Mouse (Mus musculus): ENCODE measurements at regions not wholly inside any gene's neighbourhood (a gene's known extent, or its start where the extent isn't known, plus 50 kb on each side); places are given as distances from the start of the nearest gene placed in this dataset.

- H3K4me1 ChIP-seq: no peaks in the 10 kb centered on the region
- no peaks in the 10 kb centered on the region for H3K36me3 ChIP-seq
- no peak for ATAC-seq (ENCODE audit: insufficient number of reproducible peaks, insufficient read depth, low FRiP score, low TSS enrichment, low read depth)
- H3K4me2 ChIP-seq: no peak overlapping the region
- H3K4me3 ChIP-seq: no peak overlapping the region
- no peak overlapping the region for H3K27ac ChIP-seq
- 73% methylated on average over 6 of the region's 6 CpGs for WGBS
- no peak overlapping the region for H3K9ac ChIP-seq
- H3K9me3 ChIP-seq: no peaks in the 10 kb centered on the region
- no peaks in the 10 kb centered on the region for H3K27me3 ChIP-seq
These were observed 97.4 kb upstream of the Arhgap5 start for GRCm38 (mm10) chr12:52406386-52406785.

GRCm38 (mm10) chr12:52408307-52408895, 95.4 kb upstream of the Arhgap5 start:
- Histone ChIP-seq H3K36me3 (no peaks in the 10 kb centered on the region), H3K4me1 (peaks cover 4% of the 10 kb centered on the region), H3K9ac (no peak overlapping the region), H3K27me3 (no peaks in the 10 kb centered on the region), H3K4me3 (no peak overlapping the region), H3K9me3 (no peaks in the 10 kb centered on the region), H3K4me2 (no peak overlapping the region), H3K27ac (no peak overlapping the region)
- no peak for ATAC-seq (ENCODE audit: insufficient number of reproducible peaks, insufficient read depth, low FRiP score, low TSS enrichment, low read depth)
- 87% methylated on average over 8 of the region's 8 CpGs for WGBS

GRCm38 (mm10) chr12:52409221-52409620, 94.6 kb upstream of the Arhgap5 start:
- Histone ChIP-seq H3K9ac (no peak overlapping the region), H3K4me1 (peaks cover 4% of the 10 kb centered on the region), H3K4me3 (no peak overlapping the region), H3K9me3 (no peaks in the 10 kb centered on the region), H3K27me3 (no peaks in the 10 kb centered on the region), H3K36me3 (no peaks in the 10 kb centered on the region), H3K27ac (no peak overlapping the region), H3K4me2 (no peak overlapping the region)
- WGBS: 76% methylated on average over 3 of the region's 3 CpGs
- ATAC-seq (ENCODE audit: insufficient number of reproducible peaks, insufficient read depth, low FRiP score, low TSS enrichment, low read depth): no peak

GRCm38 (mm10) chr12:52412172-52412571, 91.6 kb upstream of the Arhgap5 start:
- 0 out of 2 replicates have a peak, but pooled peaks cover 2% of the 10 kb centered on the region for H3K9me3 ChIP-seq
- H3K4me1 ChIP-seq: peaks cover 4% of the 10 kb centered on the region
- H3K27ac ChIP-seq: no peak overlapping the region
- H3K36me3 ChIP-seq: no peaks in the 10 kb centered on the region
- WGBS: 78% methylated on average over 4 of the region's 4 CpGs
- ATAC-seq (ENCODE audit: insufficient number of reproducible peaks, insufficient read depth, low FRiP score, low TSS enrichment, low read depth): no peak
- no peaks in the 10 kb centered on the region for H3K27me3 ChIP-seq
- H3K4me2 ChIP-seq: no peak overlapping the region
- no peak overlapping the region for H3K4me3 ChIP-seq
- H3K9ac ChIP-seq: no peak overlapping the region

- Histone ChIP-seq H3K36me3 (no peaks in the 10 kb centered on the region), H3K4me1 (peaks cover 4% of the 10 kb centered on the region), H3K4me2 (no peak overlapping the region; the same call in 1 of the 2 replicates), H3K9ac (no peak overlapping the region), H3K27ac (no peak overlapping the region), H3K4me3 (no peak overlapping the region), H3K27me3 (no peaks in the 10 kb centered on the region), H3K9me3 (0 out of 2 replicates have a peak, but pooled peaks cover 2% of the 10 kb centered on the region)
- WGBS: 12% methylated on average over 8 of the region's 8 CpGs
- no peak for ATAC-seq (ENCODE audit: insufficient number of reproducible peaks, insufficient read depth, low FRiP score, low TSS enrichment, low read depth)
These were observed 90.7 kb upstream of the Arhgap5 start for GRCm38 (mm10) chr12:52413046-52413473.

- Histone ChIP-seq H3K9ac (no peak overlapping the region), H3K4me3 (no peak overlapping the region), H3K27me3 (no peaks in the 10 kb centered on the region), H3K36me3 (no peaks in the 10 kb centered on the region), H3K4me1 (no peaks in the 10 kb centered on the region), H3K4me2 (no peak overlapping the region), H3K9me3 (no peaks in the 10 kb centered on the region), H3K27ac (no peak overlapping the region)
- no peak for ATAC-seq (ENCODE audit: insufficient number of reproducible peaks, insufficient read depth, low FRiP score, low TSS enrichment, low read depth)
- 77% methylated on average over 1 of the region's 1 CpGs for WGBS
These were observed 81.0 kb upstream of the Arhgap5 start for GRCm38 (mm10) chr12:52422729-52423128.

GRCm38 (mm10) chr12:52424336-52425034, 79.3 kb upstream of the Arhgap5 start:
- H3K4me1 ChIP-seq: no peaks in the 10 kb centered on the region
- no peak overlapping the region for H3K9ac ChIP-seq
- WGBS: 77% methylated on average over 3 of the region's 3 CpGs
- H3K36me3 ChIP-seq: no peaks in the 10 kb centered on the region
- no peak for ATAC-seq (ENCODE audit: insufficient number of reproducible peaks, insufficient read depth, low FRiP score, low TSS enrichment, low read depth)
- H3K9me3 ChIP-seq: no peaks in the 10 kb centered on the region
- no peak overlapping the region for H3K27ac ChIP-seq
- H3K27me3 ChIP-seq: no peaks in the 10 kb centered on the region
- no peak overlapping the region for H3K4me2 ChIP-seq
- H3K4me3 ChIP-seq: no peak overlapping the region

- Histone ChIP-seq H3K27me3 (no peaks in the 10 kb centered on the region), H3K36me3 (no peaks in the 10 kb centered on the region), H3K9ac (no peak overlapping the region), H3K4me2 (no peak overlapping the region), H3K9me3 (no peaks in the 10 kb centered on the region), H3K27ac (no peak overlapping the region; the same call in 1 of the 2 replicates), H3K4me3 (no peak overlapping the region), H3K4me1 (no peaks in the 10 kb centered on the region)
- WGBS: 79% methylated on average over 5 of the region's 5 CpGs
- no peak for ATAC-seq (ENCODE audit: insufficient number of reproducible peaks, insufficient read depth, low FRiP score, low TSS enrichment, low read depth)
These were observed 73.8 kb upstream of the Arhgap5 start for GRCm38 (mm10) chr12:52429935-52430334.

GRCm38 (mm10) chr12:52431933-52432332, 71.8 kb upstream of the Arhgap5 start:
- ATAC-seq (ENCODE audit: insufficient number of reproducible peaks, insufficient read depth, low FRiP score, low TSS enrichment, low read depth): no peak

GRCm38 (mm10) chr12:52434021-52434420, 69.8 kb upstream of the Arhgap5 start:
- Histone ChIP-seq H3K27me3 (no peaks in the 10 kb centered on the region), H3K4me3 (no peak overlapping the region), H3K4me2 (no peak overlapping the region), H3K4me1 (0 out of 2 replicates have a peak, but pooled peaks cover 3% of the 10 kb centered on the region), H3K9ac (no peak overlapping the region), H3K9me3 (no peaks in the 10 kb centered on the region), H3K27ac (no peak overlapping the region), H3K36me3 (no peaks in the 10 kb centered on the region)
- ATAC-seq (ENCODE audit: insufficient number of reproducible peaks, insufficient read depth, low FRiP score, low TSS enrichment, low read depth): no peak
- 62% methylated on average over 2 of the region's 2 CpGs for WGBS

More at GRCm38 (mm10) chr12:52431933-52432332, 71.8 kb upstream of the Arhgap5 start:
- H3K27ac ChIP-seq: no peak overlapping the region
- no peaks in the 10 kb centered on the region for H3K9me3 ChIP-seq
- H3K36me3 ChIP-seq: no peaks in the 10 kb centered on the region
- WGBS: 88% methylated on average over 3 of the region's 3 CpGs
- no peak overlapping the region for H3K4me2 ChIP-seq
- H3K9ac ChIP-seq: no peak overlapping the region
- 0 out of 2 replicates have a peak, but pooled peaks cover 3% of the 10 kb centered on the region for H3K4me1 ChIP-seq
- no peak overlapping the region for H3K4me3 ChIP-seq
- H3K27me3 ChIP-seq: no peaks in the 10 kb centered on the region

GRCm38 (mm10) chr12:52435321-52435720, 68.5 kb upstream of the Arhgap5 start:
- Histone ChIP-seq H3K4me2 (no peak overlapping the region), H3K27me3 (no peaks in the 10 kb centered on the region), H3K9me3 (no peaks in the 10 kb centered on the region), H3K36me3 (no peaks in the 10 kb centered on the region), H3K4me1 (0 out of 2 replicates have a peak, but pooled peaks cover 3% of the 10 kb centered on the region), H3K9ac (no peak overlapping the region), H3K27ac (no peak overlapping the region), H3K4me3 (no peak overlapping the region)
- 70% methylated on average over 5 of the region's 5 CpGs for WGBS
- no peak for ATAC-seq (ENCODE audit: insufficient number of reproducible peaks, insufficient read depth, low FRiP score, low TSS enrichment, low read depth)

- H3K9ac ChIP-seq: no peak overlapping the region
- peaks cover 7% of the 10 kb centered on the region; the same call in 1 of the 2 replicates for H3K4me1 ChIP-seq
- ATAC-seq (ENCODE audit: insufficient number of reproducible peaks, insufficient read depth, low FRiP score, low TSS enrichment, low read depth): no peak
- H3K4me2 ChIP-seq: no peak overlapping the region
- WGBS: 54% methylated on average over 16 of the region's 16 CpGs
- no peaks in the 10 kb centered on the region for H3K27me3 ChIP-seq
- no peaks in the 10 kb centered on the region for H3K9me3 ChIP-seq
- no peak overlapping the region for H3K27ac ChIP-seq
- H3K4me3 ChIP-seq: no peak overlapping the region
- no peaks in the 10 kb centered on the region for H3K36me3 ChIP-seq
These were observed 68.0 kb upstream of the Arhgap5 start for GRCm38 (mm10) chr12:52435795-52436211.
